Mouse (Mus musculus) midbrain, embryonic 16.5 days (tissue): ENCODE data around the gene Anks1b. TPM values are rescaled to one million over a fixed set of nuclear protein-coding genes. Genes with fewer than 3 reads are reported as not detected.

ENCODE experiments used
- ATAC-seq: fragments of 200-750 bp; cut with Nextera tagmentation; 2 replicates; pipeline ENCODE4 v1.8.0; 2017; ENCODE audit warnings: moderate TSS enrichment
- H3K27ac ChIP-seq: fragments of 300-500 bp; sonication (generic); 2 replicates; pipeline ENCODE4 v1.5.1; 2014; ENCODE audit warnings: mild to moderate bottlenecking, low read length, mixed read lengths
- H3K27me3 ChIP-seq: fragments of 300-500 bp; sonication (generic); 2 replicates; pipeline ENCODE4 v1.6.1; 2014; ENCODE audit warnings: low read depth, low read length, mixed read lengths; ENCODE audit not compliant: control insufficient read depth, insufficient read depth
- H3K36me3 ChIP-seq: fragments of 300-500 bp; sonication (generic); 2 replicates; pipeline ENCODE4 v1.6.1; 2014; ENCODE audit warnings: mild to moderate bottlenecking, low read length, moderate library complexity, mixed read lengths; ENCODE audit not compliant: control insufficient read depth, insufficient read depth
- H3K4me1 ChIP-seq: fragments of 300-500 bp; sonication (generic); 2 replicates; pipeline ENCODE4 v1.6.1; 2014; ENCODE audit warnings: mild to moderate bottlenecking, low read length, mixed read lengths; ENCODE audit not compliant: control insufficient read depth, insufficient read depth
- H3K4me2 ChIP-seq: fragments of 300-500 bp; sonication (generic); 2 replicates; pipeline ENCODE4 v1.6.1; 2014; ENCODE audit warnings: mild to moderate bottlenecking, low read length, mixed read lengths
- H3K4me3 ChIP-seq: fragments of 300-500 bp; sonication (generic); 2 replicates; pipeline ENCODE4 v1.5.1; 2014; ENCODE audit warnings: low read depth, mild to moderate bottlenecking, low read length, moderate library complexity, mixed read lengths
- H3K9ac ChIP-seq: fragments of 300-500 bp; sonication (generic); 2 replicates; pipeline ENCODE4 v1.6.1; 2014; ENCODE audit warnings: low read depth, low read length, mixed read lengths
- H3K9me3 ChIP-seq: fragments of 300-500 bp; sonication (generic); replicated peaks from 2 replicates; pipeline ENCODE4 v1.6.1; 2014; ENCODE audit warnings: mild to moderate bottlenecking, low read length, mixed read lengths; ENCODE audit not compliant: control insufficient read depth, poor library complexity, severe bottlenecking
- WGBS: fragments of 180-500 bp; shearing (Covaris S2); extraction: QIAGEN DNeasy Blood & Tissue Kit; methylation state at CpG from one replicate; pipeline ENCODE4 v1.1.7; 2014; 5-methylcytosine and 5-hydroxymethylcytosine counted together
- polyA plus RNA-seq: library from polyadenylated mRNA; unstranded; fragments of >200 nt; fragmentation: Nextera tagmentation; extraction: Ambion mirVana; gene quantifications from 2 replicates; pipeline ENCODE4 v1.2.1, GENCODE M21; 2015

The Anks1b gene
- polyA plus RNA-seq, 1 experiment from 2014 or later = 94.3 TPM

DNA sequence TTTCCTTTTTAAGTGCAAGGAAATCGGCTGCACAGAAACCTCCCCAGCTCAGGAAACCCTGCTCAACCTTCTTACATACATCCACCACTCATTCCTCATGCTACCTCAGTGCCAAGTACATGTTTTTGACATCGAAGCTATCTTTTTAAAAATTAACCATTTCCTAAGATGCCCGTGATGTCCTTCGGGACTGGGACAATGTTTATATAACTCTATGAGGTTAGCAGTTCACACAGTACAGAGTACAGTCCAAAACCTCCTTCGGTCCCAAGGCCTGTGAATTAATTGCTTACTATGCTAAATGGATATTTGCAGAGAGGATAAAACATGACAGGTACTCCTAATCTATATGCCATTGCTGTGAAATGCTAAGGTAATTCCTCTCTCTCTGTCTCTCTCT is 558.2 kb downstream of the Anks1b start:
- H3K9ac ChIP-seq = no peak overlapping the region
- H3K9me3 ChIP-seq = 0 out of 2 replicates have a peak, but pooled peaks cover 3% of the 10 kb centered on the region
- H3K27me3 ChIP-seq = no peaks in the 10 kb centered on the region
- no peaks in the 10 kb centered on the region for H3K36me3 ChIP-seq
- no peak overlapping the region for H3K27ac ChIP-seq
- no peak overlapping the region for H3K4me3 ChIP-seq
- WGBS = 84% methylated on average over 5 of the region's 5 CpGs
- ATAC-seq = no peak
- no peak overlapping the region for H3K4me2 ChIP-seq
- 0 out of 2 replicates have a peak, but pooled peaks cover 3% of the 10 kb centered on the region for H3K4me1 ChIP-seq

DNA sequence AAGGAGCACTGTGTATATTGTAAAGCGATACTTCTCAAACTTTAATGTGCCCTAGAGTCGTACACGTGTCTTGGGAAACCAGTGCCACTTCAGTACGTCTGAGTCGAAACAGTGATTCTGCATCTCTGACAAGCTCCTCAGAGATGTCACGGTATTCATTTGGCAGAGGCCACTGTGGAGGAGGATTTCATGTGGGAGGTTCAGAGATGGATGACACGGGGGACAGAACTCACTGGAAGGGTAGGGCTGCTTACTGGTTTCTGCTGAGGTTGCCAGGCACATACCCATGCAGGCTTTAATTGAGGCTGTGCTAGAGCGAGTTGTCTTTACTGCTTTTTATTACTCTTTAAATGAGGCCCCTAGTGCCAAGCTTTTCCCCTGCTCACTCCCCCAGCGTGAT is 558.7 kb downstream of the Anks1b start:
- Histone ChIP-seq H3K4me1 (0 out of 2 replicates have a peak, but pooled peaks cover 3% of the 10 kb centered on the region), H3K27me3 (no peaks in the 10 kb centered on the region), H3K9ac (no peak overlapping the region), H3K36me3 (no peaks in the 10 kb centered on the region), H3K4me2 (peak overlapping the region; percentile 8; the same call in 1 of the 2 replicates), H3K9me3 (0 out of 2 replicates have a peak, but pooled peaks cover 3% of the 10 kb centered on the region), H3K4me3 (no peak overlapping the region), H3K27ac (peak overlapping the region; percentile 49; the same call in 1 of the 2 replicates)
- WGBS = 57% methylated on average over 9 of the region's 9 CpGs
- no peak for ATAC-seq

DNA sequence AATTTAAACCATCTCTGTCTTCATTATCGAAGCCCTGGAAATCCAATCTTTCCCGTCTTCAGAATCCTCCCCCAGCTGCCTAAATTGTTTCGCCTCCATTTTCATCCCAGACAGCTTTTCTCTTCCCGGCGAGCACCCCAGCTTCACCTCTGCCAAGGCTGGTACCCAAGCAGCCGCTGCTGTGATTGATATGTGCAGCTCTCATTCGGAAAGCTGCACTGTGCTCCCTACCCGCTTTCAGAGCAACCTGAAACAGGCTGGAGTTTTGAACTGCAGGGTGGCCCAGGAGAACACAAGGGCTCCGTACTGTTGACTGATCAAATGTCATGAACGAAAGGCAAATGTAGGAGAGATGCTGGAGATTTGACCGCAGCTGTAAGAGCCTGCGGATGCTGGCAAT is 559.2 kb downstream of the Anks1b start:
- H3K9ac ChIP-seq = peak overlapping the region; percentile 1; the same call in 1 of the 2 replicates
- H3K4me1 ChIP-seq = 0 out of 2 replicates have a peak, but pooled peaks cover 3% of the 10 kb centered on the region
- H3K4me3 ChIP-seq = no peak overlapping the region
- no peaks in the 10 kb centered on the region for H3K36me3 ChIP-seq
- peak overlapping the region; percentile 8 for H3K4me2 ChIP-seq
- 58% methylated on average over 12 of the region's 12 CpGs for WGBS
- peak overlapping the region; percentile 49; the same call in 1 of the 2 replicates for H3K27ac ChIP-seq
- H3K27me3 ChIP-seq = no peaks in the 10 kb centered on the region
- 0 out of 2 replicates have a peak, but pooled peaks cover 3% of the 10 kb centered on the region for H3K9me3 ChIP-seq
- ATAC-seq = no peak

DNA sequence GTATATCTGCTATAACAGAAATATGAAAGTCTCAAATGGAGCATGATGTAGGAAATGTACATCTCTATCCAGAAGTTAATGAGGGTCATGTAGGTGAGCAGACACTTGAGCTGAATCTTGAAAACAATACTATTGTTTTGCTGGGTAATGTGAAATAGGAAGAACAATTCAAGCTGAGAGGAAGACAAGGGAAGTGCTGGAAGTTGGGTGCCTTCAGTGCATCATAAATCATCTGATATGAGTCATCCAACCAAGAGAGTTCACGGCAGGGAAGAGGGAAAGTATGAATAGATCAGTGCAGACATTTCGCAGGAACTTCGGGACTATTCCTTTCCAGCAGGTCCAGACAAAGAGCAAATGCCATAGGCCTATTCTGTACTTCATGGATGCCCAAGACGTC is 567.7 kb downstream of the Anks1b start:
- H3K36me3 ChIP-seq = no peaks in the 10 kb centered on the region
- no peaks in the 10 kb centered on the region for H3K4me1 ChIP-seq
- no peak for ATAC-seq
- 90% methylated on average over 4 of the region's 4 CpGs for WGBS
- H3K4me3 ChIP-seq = no peak overlapping the region
- H3K9ac ChIP-seq = no peak overlapping the region
- no peak overlapping the region for H3K4me2 ChIP-seq
- no peaks in the 10 kb centered on the region for H3K27me3 ChIP-seq
- no peak overlapping the region for H3K27ac ChIP-seq
- no peaks in the 10 kb centered on the region for H3K9me3 ChIP-seq

DNA sequence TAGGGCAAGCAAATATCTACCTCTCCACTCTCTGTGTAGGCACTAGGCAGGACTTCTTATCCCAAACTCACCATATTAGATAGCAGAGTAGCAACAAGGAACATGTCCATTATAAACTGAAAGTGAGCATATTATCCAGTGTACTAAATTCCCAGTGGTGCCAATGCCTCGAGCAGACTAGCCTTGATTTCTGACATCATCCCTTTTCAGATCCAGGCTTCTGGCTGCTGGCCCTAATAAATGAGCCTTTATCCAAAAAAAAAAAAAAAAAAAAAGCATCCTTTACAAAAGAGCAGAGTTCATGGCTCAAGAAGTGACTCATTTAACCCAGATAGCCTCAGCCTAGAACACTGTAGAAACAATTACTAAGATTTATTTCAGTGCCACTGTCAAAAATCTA is 568.3 kb downstream of the Anks1b start:
- no peaks in the 10 kb centered on the region for H3K27me3 ChIP-seq
- H3K4me3 ChIP-seq = no peak overlapping the region
- 35% methylated on average over 1 of the region's 1 CpGs for WGBS
- H3K9me3 ChIP-seq = no peaks in the 10 kb centered on the region
- no peak overlapping the region for H3K9ac ChIP-seq
- no peak overlapping the region for H3K4me2 ChIP-seq
- H3K27ac ChIP-seq = no peak overlapping the region
- no peak for ATAC-seq
- no peaks in the 10 kb centered on the region for H3K4me1 ChIP-seq
- no peaks in the 10 kb centered on the region for H3K36me3 ChIP-seq

DNA sequence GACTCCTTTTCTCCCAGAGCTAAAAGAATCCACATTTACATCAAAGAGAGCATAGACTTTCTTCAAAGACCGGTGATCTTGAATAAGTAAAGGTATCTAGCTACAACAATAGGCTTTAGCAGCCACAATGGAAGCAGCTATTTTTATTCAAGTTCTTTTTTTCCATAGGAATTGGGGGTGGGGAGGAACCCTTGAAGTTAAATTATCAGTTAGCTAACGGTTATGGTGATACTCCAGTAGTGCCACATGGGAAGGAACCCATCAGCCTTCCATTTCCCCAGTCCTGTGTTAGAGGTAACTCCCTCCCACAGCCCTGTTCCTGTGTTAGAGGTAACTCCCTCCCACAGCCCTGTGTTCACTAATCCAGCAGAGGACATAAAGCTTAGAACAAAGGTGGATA is 591.6 kb downstream of the Anks1b start:
- Histone ChIP-seq H3K9ac (no peak overlapping the region), H3K4me1 (no peaks in the 10 kb centered on the region), H3K4me2 (no peak overlapping the region), H3K9me3 (no peaks in the 10 kb centered on the region), H3K36me3 (no peaks in the 10 kb centered on the region), H3K4me3 (no peak overlapping the region), H3K27ac (no peak overlapping the region), H3K27me3 (no peaks in the 10 kb centered on the region)
- WGBS = 53% methylated on average over 2 of the region's 2 CpGs
- no peak for ATAC-seq

DNA sequence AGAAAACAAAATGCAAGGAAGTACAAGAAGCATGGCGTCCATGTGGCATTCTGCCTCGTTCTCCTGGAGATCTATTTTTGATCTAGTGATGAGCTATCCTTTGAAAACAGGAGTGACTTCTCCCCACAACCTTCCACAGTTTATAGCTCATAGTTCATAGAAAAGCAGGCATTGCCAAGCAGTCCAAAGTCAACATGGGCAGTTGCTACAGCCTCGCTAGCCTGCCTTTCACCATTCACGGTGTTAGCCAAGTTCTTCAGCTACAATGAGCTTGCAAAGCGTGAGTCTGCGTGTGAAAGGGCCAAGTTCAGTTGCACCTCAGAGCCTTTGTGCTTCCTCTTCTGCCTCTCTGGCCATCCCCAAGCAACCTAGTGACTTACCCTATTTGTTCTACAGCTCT is 592.1 kb downstream of the Anks1b start:
- Histone ChIP-seq H3K4me1 (no peaks in the 10 kb centered on the region), H3K9me3 (no peaks in the 10 kb centered on the region), H3K27ac (no peak overlapping the region), H3K36me3 (no peaks in the 10 kb centered on the region), H3K4me2 (no peak overlapping the region), H3K4me3 (no peak overlapping the region), H3K27me3 (no peaks in the 10 kb centered on the region), H3K9ac (no peak overlapping the region)
- ATAC-seq = no peak
- WGBS = 88% methylated on average over 6 of the region's 6 CpGs

DNA sequence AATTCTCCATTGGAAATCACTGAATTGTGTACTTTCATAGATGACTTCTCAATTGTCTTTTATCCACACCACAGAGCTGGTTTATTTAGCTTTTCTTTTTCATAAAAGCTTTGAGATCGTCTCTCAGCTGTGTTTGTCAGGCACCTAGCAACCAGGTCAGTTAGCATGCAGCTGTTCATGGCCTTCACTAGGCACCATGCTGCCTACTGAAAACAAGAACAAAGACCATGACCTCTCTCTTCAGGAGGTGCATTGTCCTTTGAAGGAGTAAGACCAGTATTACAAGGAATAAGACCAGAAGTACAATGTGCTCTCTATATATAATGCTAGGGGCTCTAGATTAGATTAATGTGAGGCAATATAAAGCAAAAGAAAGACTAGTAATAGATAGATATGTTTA is 594.2 kb downstream of the Anks1b start:
- no peak overlapping the region for H3K9ac ChIP-seq
- WGBS = 4% methylated on average over 1 of the region's 1 CpGs
- ATAC-seq = no peak
- H3K4me3 ChIP-seq = no peak overlapping the region
- no peaks in the 10 kb centered on the region for H3K36me3 ChIP-seq
- no peaks in the 10 kb centered on the region for H3K9me3 ChIP-seq
- no peak overlapping the region for H3K27ac ChIP-seq
- no peaks in the 10 kb centered on the region for H3K4me1 ChIP-seq
- no peaks in the 10 kb centered on the region for H3K27me3 ChIP-seq
- no peak overlapping the region for H3K4me2 ChIP-seq

DNA sequence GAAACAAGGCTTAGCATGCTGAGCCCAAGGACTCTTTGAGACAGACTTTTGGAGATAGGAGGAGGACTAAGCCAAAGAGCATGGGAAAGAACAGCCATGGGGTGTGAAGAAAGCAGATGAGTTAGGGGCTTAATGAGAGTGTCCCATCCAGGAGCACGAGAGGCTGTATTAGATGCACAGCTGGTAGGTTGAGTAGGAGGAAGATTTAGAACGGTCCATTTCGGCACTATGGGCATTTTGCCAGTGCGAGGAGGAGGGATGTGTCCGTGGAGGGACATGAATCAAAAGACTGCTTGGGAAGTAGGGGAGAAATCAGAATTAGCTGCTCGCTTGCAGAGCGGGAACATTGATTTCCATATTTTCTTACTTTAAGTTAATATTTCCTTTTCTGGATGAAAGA is 620.1 kb downstream of the Anks1b start:
- H3K9ac ChIP-seq = no peak overlapping the region
- no peak overlapping the region for H3K27ac ChIP-seq
- H3K4me1 ChIP-seq = peaks cover 13% of the 10 kb centered on the region
- H3K4me2 ChIP-seq = no peak overlapping the region
- H3K4me3 ChIP-seq = no peak overlapping the region
- H3K9me3 ChIP-seq = no peaks in the 10 kb centered on the region
- H3K36me3 ChIP-seq = no peaks in the 10 kb centered on the region
- 68% methylated on average over 7 of the region's 7 CpGs for WGBS
- ATAC-seq = no peak
- H3K27me3 ChIP-seq = no peaks in the 10 kb centered on the region
